Mouse (Mus musculus): ENCODE measurements at regions not wholly inside any gene's neighbourhood (a gene's known extent, or its start where the extent isn't known, plus 50 kb on each side); places are given as distances from the start of the nearest gene placed in this dataset.

DNA sequence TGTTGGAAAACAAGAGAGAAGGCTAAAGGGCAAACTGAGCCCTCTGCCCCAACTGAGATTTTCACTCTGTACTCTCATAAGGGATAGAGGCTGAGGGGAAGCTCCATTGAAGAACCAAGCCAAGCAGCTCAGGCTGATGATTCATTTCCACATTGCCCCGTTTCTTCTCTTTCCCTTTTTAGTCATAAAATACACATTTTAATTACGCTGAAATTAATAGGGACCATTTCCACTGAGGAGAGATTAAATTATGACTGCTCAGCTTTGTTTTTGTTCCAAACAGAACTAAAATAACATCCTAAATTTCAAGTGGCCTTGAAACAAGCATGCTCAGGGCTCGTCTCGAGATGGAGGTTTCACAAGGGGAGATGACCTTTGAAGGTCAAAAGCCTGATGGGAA, 378.7 kb upstream of the Runx1 start:
- Histone ChIP-seq H3K27me3 (ENCODE audit: control insufficient read depth, insufficient read depth, low read length, poor library complexity, severe bottlenecking) (no peaks in the 10 kb centered on the region), H3K9ac (ENCODE audit: low read depth, poor library complexity, severe bottlenecking) (no peak overlapping the region), H3K9me3 (replicated peaks; ENCODE audit: control insufficient read depth, insufficient read depth, low read length, poor library complexity, severe bottlenecking) (no peaks in the 10 kb centered on the region), H3K4me1 (ENCODE audit: control insufficient read depth, insufficient read depth, low read length) (no peaks in the 10 kb centered on the region), H3K27ac (ENCODE audit: insufficient read depth, low read length) (no peak overlapping the region), H3K36me3 (ENCODE audit: control insufficient read depth, insufficient read depth, low read length, poor library complexity, severe bottlenecking) (no peaks in the 10 kb centered on the region), H3K4me3 (ENCODE audit: low read depth, low read length) (no peak overlapping the region)
- TF ChIP-seq POLR2A (IDR thresholded peaks at IDR 0.05; ENCODE audit: insufficient read depth, low read length) (no peak), CTCF (IDR thresholded peaks at IDR 0.05; ENCODE audit: low read depth, low read length) (no peak), EP300 (IDR thresholded peaks at IDR 0.05; ENCODE audit: insufficient read depth, low read depth, low read length) (no peak)

DNA sequence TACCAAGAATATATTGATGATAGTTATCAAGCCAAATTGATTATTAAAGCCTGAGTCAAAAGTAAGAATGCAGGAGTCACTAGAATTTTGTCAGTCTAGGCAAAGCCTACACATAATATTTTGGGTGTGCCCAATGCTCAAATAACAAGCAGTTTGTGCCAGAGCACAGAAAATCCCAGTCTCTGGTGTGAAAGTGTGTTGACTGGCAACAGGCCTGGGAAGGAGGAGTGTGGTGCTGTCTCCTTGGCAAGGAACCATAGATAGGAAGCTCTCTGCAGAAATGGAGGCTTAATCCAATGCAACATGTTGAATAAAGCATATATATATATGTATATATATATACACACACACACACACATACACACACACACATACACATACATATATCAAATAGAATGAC, 376.6 kb upstream of the Runx1 start:
- no peaks in the 10 kb centered on the region for H3K27me3 ChIP-seq (ENCODE audit: control insufficient read depth, insufficient read depth, low read length, poor library complexity, severe bottlenecking)
- TF ChIP-seq POLR2A (IDR thresholded peaks at IDR 0.05; ENCODE audit: insufficient read depth, low read length) (no peak), EP300 (IDR thresholded peaks at IDR 0.05; ENCODE audit: insufficient read depth, low read depth, low read length) (no peak), CTCF (IDR thresholded peaks at IDR 0.05; ENCODE audit: low read depth, low read length) (no peak)
- no peaks in the 10 kb centered on the region for H3K36me3 ChIP-seq (ENCODE audit: control insufficient read depth, insufficient read depth, low read length, poor library complexity, severe bottlenecking)
- H3K27ac ChIP-seq (ENCODE audit: insufficient read depth, low read length): no peak overlapping the region
- no peak overlapping the region for H3K9ac ChIP-seq (ENCODE audit: low read depth, poor library complexity, severe bottlenecking)
- no peaks in the 10 kb centered on the region for H3K4me1 ChIP-seq (ENCODE audit: control insufficient read depth, insufficient read depth, low read length)
- H3K4me3 ChIP-seq (ENCODE audit: low read depth, low read length): no peak overlapping the region
- H3K9me3 ChIP-seq (replicated peaks; ENCODE audit: control insufficient read depth, insufficient read depth, low read length, poor library complexity, severe bottlenecking): no peaks in the 10 kb centered on the region

GRCm38 (mm10) chr16:93197300-93197699, 371.4 kb upstream of the Runx1 start:
- H3K36me3 ChIP-seq (ENCODE audit: control insufficient read depth, insufficient read depth, low read length, poor library complexity, severe bottlenecking): no peaks in the 10 kb centered on the region
- H3K27ac ChIP-seq (ENCODE audit: insufficient read depth, low read length): no peak overlapping the region
- H3K9ac ChIP-seq (ENCODE audit: low read depth, poor library complexity, severe bottlenecking): no peak overlapping the region
- no peaks in the 10 kb centered on the region for H3K4me1 ChIP-seq (ENCODE audit: control insufficient read depth, insufficient read depth, low read length)
- no peaks in the 10 kb centered on the region for H3K27me3 ChIP-seq (ENCODE audit: control insufficient read depth, insufficient read depth, low read length, poor library complexity, severe bottlenecking)
- H3K9me3 ChIP-seq (replicated peaks; ENCODE audit: control insufficient read depth, insufficient read depth, low read length, poor library complexity, severe bottlenecking): no peaks in the 10 kb centered on the region
- no peak overlapping the region for H3K4me3 ChIP-seq (ENCODE audit: low read depth, low read length)
- TF ChIP-seq POLR2A (IDR thresholded peaks at IDR 0.05; ENCODE audit: insufficient read depth, low read length) (no peak), EP300 (IDR thresholded peaks at IDR 0.05; ENCODE audit: insufficient read depth, low read depth, low read length) (no peak), CTCF (IDR thresholded peaks at IDR 0.05; ENCODE audit: low read depth, low read length) (no peak)

- no peak overlapping the region for H3K27ac ChIP-seq (ENCODE audit: insufficient read depth, low read length)
- no peaks in the 10 kb centered on the region for H3K9me3 ChIP-seq (replicated peaks; ENCODE audit: control insufficient read depth, insufficient read depth, low read length, poor library complexity, severe bottlenecking)
- no peak overlapping the region for H3K4me3 ChIP-seq (ENCODE audit: low read depth, low read length)
- TF ChIP-seq EP300 (IDR thresholded peaks at IDR 0.05; ENCODE audit: insufficient read depth, low read depth, low read length): no peak
- H3K27me3 ChIP-seq (ENCODE audit: control insufficient read depth, insufficient read depth, low read length, poor library complexity, severe bottlenecking): no peaks in the 10 kb centered on the region
- H3K36me3 ChIP-seq (ENCODE audit: control insufficient read depth, insufficient read depth, low read length, poor library complexity, severe bottlenecking): no peaks in the 10 kb centered on the region
- H3K9ac ChIP-seq (ENCODE audit: low read depth, poor library complexity, severe bottlenecking): no peak overlapping the region
- no peaks in the 10 kb centered on the region for H3K4me1 ChIP-seq (ENCODE audit: control insufficient read depth, insufficient read depth, low read length)
Observed at GRCm38 (mm10) chr16:93193921-93194481, 368.1 kb upstream of the Runx1 start.

DNA sequence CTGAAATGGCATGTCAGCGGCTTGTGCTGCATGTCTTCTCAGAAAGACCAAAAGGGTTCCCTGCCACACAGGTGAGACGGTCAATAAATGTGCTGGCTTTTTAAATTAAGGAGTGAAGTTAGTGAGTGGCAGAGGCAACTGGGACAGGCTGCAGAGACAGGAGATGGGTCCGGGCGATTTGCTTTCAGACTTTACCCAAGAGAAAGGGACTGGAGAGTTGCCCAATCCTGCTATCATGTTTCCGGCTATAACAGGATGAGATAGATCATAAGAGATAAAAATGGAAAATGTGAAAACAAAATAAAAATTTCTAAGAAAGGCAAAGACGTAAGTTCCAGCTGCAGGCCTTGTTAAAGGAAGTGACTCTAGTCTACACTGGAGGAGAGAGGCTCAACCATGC, 367.3 kb upstream of the Runx1 start:
- H3K4me1 ChIP-seq (ENCODE audit: control insufficient read depth, insufficient read depth, low read length): no peaks in the 10 kb centered on the region
- no peak for TF ChIP-seq POLR2A (IDR thresholded peaks at IDR 0.05; ENCODE audit: insufficient read depth, low read length)
- TF ChIP-seq CTCF (IDR thresholded peaks at IDR 0.05; ENCODE audit: low read depth, low read length): no peak
- no peak for TF ChIP-seq EP300 (IDR thresholded peaks at IDR 0.05; ENCODE audit: insufficient read depth, low read depth, low read length)
- H3K27ac ChIP-seq (ENCODE audit: insufficient read depth, low read length): no peak overlapping the region
- no peak overlapping the region for H3K4me3 ChIP-seq (ENCODE audit: low read depth, low read length)
- H3K9ac ChIP-seq (ENCODE audit: low read depth, poor library complexity, severe bottlenecking): no peak overlapping the region
- no peaks in the 10 kb centered on the region for H3K9me3 ChIP-seq (replicated peaks; ENCODE audit: control insufficient read depth, insufficient read depth, low read length, poor library complexity, severe bottlenecking)
- no peaks in the 10 kb centered on the region for H3K27me3 ChIP-seq (ENCODE audit: control insufficient read depth, insufficient read depth, low read length, poor library complexity, severe bottlenecking)
- no peaks in the 10 kb centered on the region for H3K36me3 ChIP-seq (ENCODE audit: control insufficient read depth, insufficient read depth, low read length, poor library complexity, severe bottlenecking)

DNA sequence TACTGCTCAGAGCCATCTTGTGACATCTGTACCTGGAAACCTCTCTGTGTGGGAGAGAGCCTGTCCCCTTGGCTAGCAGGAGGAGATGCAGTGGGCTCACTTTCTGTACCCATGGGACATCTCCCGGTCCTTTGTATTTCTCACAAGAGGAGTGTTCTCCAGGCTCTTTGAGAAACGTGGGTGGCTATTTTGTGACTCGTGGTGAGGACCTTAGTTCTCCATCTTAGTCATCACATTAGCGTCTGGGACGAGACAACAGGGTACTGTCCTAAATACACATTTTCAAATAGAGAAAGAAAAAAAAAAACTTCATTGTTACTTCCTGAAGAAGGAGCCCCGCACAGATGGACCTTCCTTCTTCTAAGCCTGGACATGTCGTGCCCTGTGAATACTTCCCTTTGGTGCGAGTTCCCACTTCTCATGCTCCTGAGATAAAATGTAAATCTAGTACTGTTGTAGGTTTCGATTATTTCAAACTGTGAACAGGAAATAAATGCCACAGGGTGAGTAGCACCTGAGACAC, 366.8 kb upstream of the Runx1 start:
- H3K27me3 ChIP-seq (ENCODE audit: control insufficient read depth, insufficient read depth, low read length, poor library complexity, severe bottlenecking): no peaks in the 10 kb centered on the region
- H3K36me3 ChIP-seq (ENCODE audit: control insufficient read depth, insufficient read depth, low read length, poor library complexity, severe bottlenecking): no peaks in the 10 kb centered on the region
- TF ChIP-seq EP300 (IDR thresholded peaks at IDR 0.05; ENCODE audit: insufficient read depth, low read depth, low read length): no peak
- TF ChIP-seq CTCF (IDR thresholded peaks at IDR 0.05; ENCODE audit: low read depth, low read length): no peak
- no peak for TF ChIP-seq POLR2A (IDR thresholded peaks at IDR 0.05; ENCODE audit: insufficient read depth, low read length)
- H3K27ac ChIP-seq (ENCODE audit: insufficient read depth, low read length): no peak overlapping the region
- no peak overlapping the region for H3K9ac ChIP-seq (ENCODE audit: low read depth, poor library complexity, severe bottlenecking)
- no peak overlapping the region for H3K4me3 ChIP-seq (ENCODE audit: low read depth, low read length)
- H3K4me1 ChIP-seq (ENCODE audit: control insufficient read depth, insufficient read depth, low read length): no peaks in the 10 kb centered on the region
- H3K9me3 ChIP-seq (replicated peaks; ENCODE audit: control insufficient read depth, insufficient read depth, low read length, poor library complexity, severe bottlenecking): no peaks in the 10 kb centered on the region
